Mouse (Mus musculus) liver, embryonic 14.5 days (tissue): ENCODE measurements around the gene Eif4e2. TPM values are rescaled to one million over a fixed set of nuclear protein-coding genes. Genes with fewer than 3 reads are reported as not detected.

ENCODE experiments used
- ATAC-seq: fragments of 200-750 bp; cut with Nextera tagmentation; 2 replicates; pipeline ENCODE4 v1.8.0; 2017; ENCODE audit warnings: moderate number of reproducible peaks, mild to moderate bottlenecking, moderate library complexity; ENCODE audit not compliant: insufficient read depth
- DNase-seq, 3 experiments: peaks; one replicate each; pipeline ENCODE4 v3.0.0-alpha.2; 2012 to 2013; ENCODE audit warnings: low read depth in 3 of 3, low spot score in 3 of 3
- H3K27ac ChIP-seq: fragments of 300-500 bp; sonication (generic); 2 replicates; pipeline ENCODE4 v1.5.1; 2014; ENCODE audit warnings: moderate library complexity, mild to moderate bottlenecking, control low read depth, inconsistent platforms
- H3K27me3 ChIP-seq: fragments of 300-500 bp; sonication (generic); 2 replicates; pipeline ENCODE4 v1.6.1; 2014; ENCODE audit warnings: mild to moderate bottlenecking, low read length, moderate library complexity; ENCODE audit not compliant: control insufficient read depth, insufficient read depth
- H3K36me3 ChIP-seq: fragments of 300-500 bp; sonication (generic); replicated peaks from 2 replicates; pipeline ENCODE4 v1.6.1; 2014; ENCODE audit warnings: low read depth; ENCODE audit not compliant: control insufficient read depth, insufficient read depth
- H3K4me1 ChIP-seq, 2 experiments: fragments of 200-500 bp in 1 of 2; fragments of 300-500 bp in 1 of 2; sonication (generic) in 1 of 2; replicated peaks; 2 replicates each; pipeline ENCODE4 v1.6.1; 2012 to 2014; ENCODE audit warnings: antibody characterized with exemption in 1 of 2, inconsistent platforms in 1 of 2, low read length in 1 of 2; ENCODE audit not compliant: control insufficient read depth in 2 of 2, insufficient read depth in 2 of 2
- H3K4me2 ChIP-seq: fragments of 300-500 bp; sonication (generic); 2 replicates; pipeline ENCODE4 v1.6.1; 2014; ENCODE audit warnings: low read depth, mild to moderate bottlenecking, control low read depth, moderate library complexity
- H3K4me3 ChIP-seq, 2 experiments: fragments of 200-500 bp in 1 of 2; fragments of 300-500 bp in 1 of 2; sonication (generic) in 1 of 2; 2 replicates each; pipeline ENCODE4 v1.5.1; 2012 to 2014; ENCODE audit warnings: low read depth in 2 of 2, low read length in 2 of 2, mild to moderate bottlenecking in 2 of 2, control low read depth in 1 of 2, inconsistent platforms in 1 of 2, moderate library complexity in 1 of 2; ENCODE audit not compliant: insufficient read depth in 1 of 2
- H3K9ac ChIP-seq: fragments of 300-500 bp; sonication (generic); replicated peaks from 2 replicates; pipeline ENCODE4 v1.6.1; 2014; ENCODE audit warnings: mild to moderate bottlenecking, control low read depth, moderate library complexity
- H3K9me3 ChIP-seq: fragments of 300-500 bp; sonication (generic); 2 replicates; pipeline ENCODE4 v1.6.1; 2016; ENCODE audit warnings: low read length, mixed read lengths; ENCODE audit not compliant: control insufficient read depth
- CTCF ChIP-seq: IDR thresholded peaks from 2 replicates; pipeline ENCODE4 v1.5.1; 2016; ENCODE audit warnings: antibody characterized with exemption, low read depth, control low read depth
- EP300 ChIP-seq: IDR thresholded peaks from 2 replicates; pipeline ENCODE4 v1.6.1; 2016; ENCODE audit warnings: antibody characterized with exemption, low read depth
- WGBS: fragments of 180-500 bp; shearing (Covaris S2); extraction: QIAGEN DNeasy Blood & Tissue Kit; methylation state at CpG from one replicate; pipeline ENCODE4 v1.1.7; 2014; ENCODE audit not compliant: insufficient replicate concordance; 5-methylcytosine and 5-hydroxymethylcytosine counted together
- polyA plus RNA-seq, 2 experiments: library from polyadenylated mRNA; depleted of rRNA in 1 of 2; stranded (reverse) in 1 of 2; unstranded in 1 of 2; fragments of >200 nt; fragmentation: Nextera tagmentation in 1 of 2; extraction: Ambion mirVana in 1 of 2; gene quantifications; 2 replicates each; pipeline versions ENCODE4 v1.2.1 to v1.2.3; 2012 to 2014

Eif4e2 gene
- polyA plus RNA-seq, 2 experiments = 34.8 to 54.9 TPM

DNA sequence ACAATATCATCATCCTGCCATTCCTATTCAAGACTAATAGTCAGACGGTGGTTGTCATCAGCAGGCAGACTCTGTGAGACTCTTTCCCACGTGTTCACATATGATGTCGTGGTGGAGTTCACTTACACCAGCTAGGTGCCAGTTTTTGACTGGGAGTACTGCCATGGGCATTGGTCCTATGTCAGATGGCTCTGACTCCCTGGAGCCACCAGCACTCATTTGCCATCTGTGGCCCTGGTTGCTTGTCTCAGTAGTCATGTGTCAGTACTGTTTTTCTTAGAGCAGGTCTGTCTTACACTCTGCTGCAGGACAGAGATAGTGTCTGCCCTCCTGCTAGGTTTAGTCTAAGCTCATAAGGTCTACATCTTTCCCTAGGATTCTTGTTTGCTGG is 13.4 kb downstream of the Eif4e2 start:
- no peaks in the 10 kb centered on the region for H3K9me3 ChIP-seq
- H3K4me1 ChIP-seq = no peaks in the 10 kb centered on the region
- ATAC-seq (no peak), DNase-seq (no peak)
- peaks cover 49% of the 10 kb centered on the region for H3K36me3 ChIP-seq
- H3K4me3 ChIP-seq = no peak overlapping the region
- 72% methylated on average over 3 of the region's 3 CpGs for WGBS
- H3K27ac ChIP-seq = no peak overlapping the region
- TF ChIP-seq EP300 (no peak), CTCF (no peak)
- no peaks in the 10 kb centered on the region for H3K27me3 ChIP-seq
- no peak overlapping the region for H3K9ac ChIP-seq
- H3K4me2 ChIP-seq = no peak overlapping the region

GRCm38 (mm10) chr1:87230606-87231005 is 16.9 kb downstream of the Eif4e2 start:
- no peak for DNase-seq
- Histone ChIP-seq H3K4me2 (no peak overlapping the region), H3K27me3 (no peaks in the 10 kb centered on the region), H3K9ac (no peak overlapping the region), H3K9me3 (no peaks in the 10 kb centered on the region), H3K4me1 (no peaks in the 10 kb centered on the region), H3K36me3 (peaks cover 25% of the 10 kb centered on the region), H3K27ac (no peak overlapping the region), H3K4me3 (no peak overlapping the region)
- WGBS = 76% methylated on average over 5 of the region's 5 CpGs
- ATAC-seq = no peak
- TF ChIP-seq EP300 (no peak), CTCF (no peak)

DNA sequence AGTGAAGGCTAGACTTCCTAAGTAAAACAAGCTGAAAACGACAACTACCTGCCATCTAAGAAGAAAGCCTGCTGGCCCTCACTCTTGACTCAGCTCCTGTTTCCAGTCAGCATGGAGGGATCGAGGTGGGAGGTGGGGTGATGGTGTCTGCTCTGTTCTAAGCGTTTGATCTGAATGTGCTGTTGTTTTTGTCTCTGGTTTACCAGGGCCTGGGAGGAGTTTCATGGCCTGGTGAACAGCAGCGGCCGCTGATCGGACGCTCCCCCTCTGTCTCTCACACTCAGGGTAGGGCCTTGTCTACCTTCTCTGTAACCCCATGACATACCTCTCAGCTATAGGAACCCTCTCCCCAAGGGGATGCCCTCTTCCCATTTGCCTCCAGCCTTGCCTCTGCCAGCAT is 18.5 kb downstream of the Eif4e2 start:
- TF ChIP-seq CTCF = no peak
- TF ChIP-seq EP300 = no peak
- 76% methylated on average over 7 of the region's 7 CpGs for WGBS
- Histone ChIP-seq H3K36me3 (peaks cover 9% of the 10 kb centered on the region), H3K27me3 (no peaks in the 10 kb centered on the region), H3K9me3 (no peaks in the 10 kb centered on the region), H3K4me3 (no peak overlapping the region), H3K4me2 (no peak overlapping the region), H3K9ac (no peak overlapping the region), H3K27ac (no peak overlapping the region), H3K4me1 (no peaks in the 10 kb centered on the region)
- DNase-seq (no peak), ATAC-seq (no peak)

DNA sequence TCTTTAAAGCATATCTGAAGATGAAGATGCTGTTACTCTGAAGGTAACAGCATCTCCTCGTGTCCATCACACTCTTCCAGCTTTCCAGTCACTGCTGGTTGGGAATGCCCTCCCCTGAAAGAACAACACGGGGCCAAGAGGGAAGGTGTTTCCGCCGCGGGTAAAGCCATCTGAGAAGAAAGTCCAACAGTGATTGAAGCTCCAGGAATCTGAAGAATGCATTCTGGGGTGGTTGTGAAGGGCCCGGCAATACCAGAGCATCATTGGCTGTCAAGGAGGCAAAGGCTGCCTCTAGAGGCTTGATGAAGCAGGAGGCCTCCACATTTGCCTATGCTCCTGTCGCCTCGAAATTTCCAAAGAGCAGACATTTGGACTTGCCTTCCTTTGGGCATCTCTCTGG is 25.3 kb downstream of the Eif4e2 start:
- no peak for TF ChIP-seq CTCF
- no peak for TF ChIP-seq EP300
- 77% methylated on average over 8 of the region's 8 CpGs for WGBS
- Histone ChIP-seq H3K9ac (no peak overlapping the region), H3K27ac (no peak overlapping the region), H3K36me3 (no peaks in the 10 kb centered on the region), H3K27me3 (no peaks in the 10 kb centered on the region), H3K4me2 (no peak overlapping the region), H3K4me3 (no peak overlapping the region), H3K9me3 (no peaks in the 10 kb centered on the region), H3K4me1 (no peaks in the 10 kb centered on the region)
- ATAC-seq (no peak), DNase-seq (no peak)

DNA sequence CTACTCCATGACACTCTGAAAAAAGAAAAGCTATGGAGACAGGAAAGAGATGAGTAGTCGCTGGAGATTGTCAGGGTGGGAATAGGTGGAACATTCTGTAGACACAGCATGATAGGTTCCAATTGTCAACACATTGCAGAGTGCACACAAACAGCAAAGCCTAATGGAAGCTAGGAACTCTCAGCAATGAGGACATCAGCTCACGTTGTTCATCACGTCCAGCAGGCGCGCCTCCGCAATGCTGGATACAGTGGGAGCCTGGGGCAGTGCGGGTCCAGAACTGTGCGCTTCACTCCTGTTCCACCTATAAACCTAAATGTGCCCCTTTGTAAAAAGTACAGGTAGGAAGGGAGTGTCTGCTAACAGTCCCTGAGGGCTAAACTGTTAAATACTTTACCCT is 29.3 kb downstream of the Eif4e2 start:
- ATAC-seq (no peak), DNase-seq (no peak)
- H3K27me3 ChIP-seq = no peaks in the 10 kb centered on the region
- H3K27ac ChIP-seq = no peak overlapping the region
- WGBS = 82% methylated on average over 8 of the region's 8 CpGs
- no peaks in the 10 kb centered on the region for H3K36me3 ChIP-seq
- H3K4me1 ChIP-seq = peaks cover 0 to 9% of the 10 kb centered on the region in 2 experiments; a peak in 3 of 4 replicates
- H3K4me3 ChIP-seq = no peak overlapping the region
- no peak for TF ChIP-seq EP300
- no peak for TF ChIP-seq CTCF
- H3K9me3 ChIP-seq = no peaks in the 10 kb centered on the region
- H3K4me2 ChIP-seq = no peak overlapping the region
- H3K9ac ChIP-seq = no peak overlapping the region

DNA sequence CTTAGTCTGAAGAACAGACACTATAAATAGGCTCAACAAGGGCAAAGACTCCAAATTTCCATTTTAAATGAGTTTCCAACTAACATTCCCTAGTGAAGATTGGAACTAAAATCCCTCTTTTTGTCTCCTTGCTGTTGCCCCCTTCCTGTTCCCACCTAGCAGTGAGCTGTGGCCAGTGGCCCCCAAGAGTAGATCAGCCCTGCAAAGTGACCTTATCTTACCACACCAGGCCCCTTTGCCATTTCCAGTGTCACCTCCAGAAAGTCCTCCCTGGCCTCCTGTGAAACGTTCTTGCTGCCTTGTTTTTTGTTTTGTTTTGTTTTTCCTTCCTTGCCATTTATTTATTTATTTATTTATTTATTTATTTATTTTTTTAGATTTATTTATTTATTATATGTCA is 31.7 kb downstream of the Eif4e2 start:
- Histone ChIP-seq H3K36me3 (no peaks in the 10 kb centered on the region), H3K9ac (no peak overlapping the region), H3K27me3 (no peaks in the 10 kb centered on the region), H3K4me3 (no peak overlapping the region), H3K27ac (no peak overlapping the region), H3K4me2 (no peak overlapping the region), H3K4me1 (peaks cover 0 to 9% of the 10 kb centered on the region in 2 experiments; a peak in 3 of 4 replicates), H3K9me3 (no peaks in the 10 kb centered on the region)
- ATAC-seq = peak; percentile 65; the same call in 1 of the 2 replicates
- 0% methylated on average over 1 of the region's 1 CpGs for WGBS
- TF ChIP-seq EP300 (peak; percentile 11; the same call in 1 of the 2 replicates), CTCF (no peak)
- no peak for DNase-seq
